Mouse (Mus musculus) ES-Bruce4 (cell line): ENCODE results near the gene Uaca.

Experiments used
- CTCF ChIP-seq: IDR thresholded peaks from one replicate; pipeline ENCODE4 v1.8.1; 2011; ENCODE audit warnings: low read depth, low read length
- EP300 ChIP-seq: IDR thresholded peaks from 2 replicates; pipeline ENCODE4 v1.6.1; 2011; ENCODE audit warnings: low read depth, low read length; ENCODE audit not compliant: insufficient read depth
- POLR2A ChIP-seq: IDR thresholded peaks from one replicate; pipeline ENCODE4 v1.8.1; 2011; ENCODE audit warnings: low read length; ENCODE audit not compliant: insufficient read depth

GRCm38 (mm10) chr9:60806021-60806420 is 11.7 kb downstream of the Uaca start:
- TF ChIP-seq POLR2A (no peak), CTCF (no peak), EP300 (no peak)
